In genomic region chr11:114630044-114630443, GRCm38 (mm10) we compare ENCODE assay signal across 15 mouse cellular contexts. TPM values are rescaled to one million over a fixed set of nuclear protein-coding genes. Genes with fewer than 3 reads are reported as not detected.
A peak's percentile ranks its signal among the peaks of the same experiment; 100 is the strongest.
DNase-seq lines count a peak whose midpoint lies in the region; TF ChIP-seq lines count a peak whose summit lies in the region.
"Had no signal": no experiment of that assay in that cellular context is flagged by ENCODE, and none has a peak within 500 bp of the region (broad histone marks: within the 10 kb centered on the region; RNA-seq: fewer than 3 reads in every experiment).

No protein-coding gene starts in this region.

- no peak overlapping the region for H3K9ac ChIP-seq in ES-E14 (ENCODE audit: insufficient read depth, low read depth, low read length, poor library complexity, severe bottlenecking)
- H3K9ac ChIP-seq: hindbrain, embryonic 15.5 days; liver, embryonic 15.5 days; neural tube, embryonic 15.5 days had no signal

- H3K4me3 ChIP-seq in gastrocnemius, adult 2 months: no peak overlapping the region
- no peak overlapping the region for H3K4me3 ChIP-seq in lung, adult 2 months (replicated peaks; ENCODE audit: extremely low read depth, low read depth, low read length)
- H3K4me3 ChIP-seq in ES-E14 (ENCODE audit: insufficient read depth in 1 of 2, low read depth in 1 of 2, low read length in 2 of 2, poor library complexity in 1 of 2, severe bottlenecking in 1 of 2): no peak overlapping the region
- no peak overlapping the region for H3K4me3 ChIP-seq in small intestine, adult 2 months (ENCODE audit: low read depth, low read length)
- H3K4me3 ChIP-seq: hindbrain, embryonic 15.5 days; liver, embryonic 15.5 days; neural tube, embryonic 15.5 days had no signal

- H3K9me3 ChIP-seq in ES-E14 (ENCODE audit: control insufficient read depth, insufficient read depth, low read depth, low read length): no peaks in the 10 kb centered on the region
- H3K9me3 ChIP-seq: hindbrain, embryonic 15.5 days; liver, embryonic 15.5 days; neural tube, embryonic 15.5 days had no signal

- intact Hi-C loops in gastrocnemius, adult 2 months (cut with DNase I): no loop called here

- in situ Hi-C loops in ES-E14 (cut with MboI; ENCODE audit: low sequenced_read_pairs in 2 of 2, unreplicated experiment in 2 of 2): loop anchor here (5.0 to 25.0 kb wide), 5 partner anchors 213 to 768 kb away; no protein-coding TSS in a partner anchor

- TF ChIP-seq CTCF in gastrocnemius, adult 2 months (IDR thresholded peaks at IDR 0.05): peak; percentile 35; the same call in 1 of the 2 replicates
- 0 out of 2 replicates have a peak, but pooled peaks have one; percentile 9 for TF ChIP-seq CTCF in lung, adult 2 months (IDR thresholded peaks at IDR 0.05; ENCODE audit: insufficient read depth, low read length)
- TF ChIP-seq CTCF in small intestine, adult 2 months (IDR thresholded peaks at IDR 0.05; ENCODE audit: extremely low read depth, insufficient read length, insufficient replicate concordance, low read depth, low read length): peak; percentile 32; the same call in 1 of the 2 replicates

- TF ChIP-seq POLR2A in lung, adult 2 months (IDR thresholded peaks at IDR 0.05; ENCODE audit: borderline replicate concordance, extremely low read depth, low read depth, low read length): no peak
- TF ChIP-seq POLR2A in small intestine, adult 2 months (IDR thresholded peaks at IDR 0.05; ENCODE audit: low read depth, low read length): no peak

- WGBS in lung, adult 2 months: 81% methylated on average over 5 of the region's 5 CpGs
- WGBS in small intestine, adult 2 months: 77% methylated on average over 5 of the region's 5 CpGs

- H3K27ac ChIP-seq in gastrocnemius, adult 2 months: no peak overlapping the region
- H3K27ac ChIP-seq in ES-E14 (ENCODE audit: insufficient read depth, low read depth, low read length, poor library complexity, severe bottlenecking): no peak overlapping the region
- no peak overlapping the region for H3K27ac ChIP-seq in small intestine, adult 2 months (ENCODE audit: insufficient read depth, low read depth, low read length)
- H3K27ac ChIP-seq: hindbrain, embryonic 15.5 days; liver, embryonic 15.5 days; neural tube, embryonic 15.5 days had no signal

- DNase-seq in gastrocnemius, adult 2 months: no peak
- no peak for DNase-seq in gastrocnemius, adult 18-20 months (ENCODE audit: low spot score)
- DNase-seq in lung, adult 2 months: no peak
- no peak for DNase-seq in lung, postnatal 25 days (ENCODE audit: low spot score)
- no peak for DNase-seq in ES-E14 (ENCODE audit: low read depth, low spot score)
- no peak for DNase-seq in right cerebral cortex, postnatal 25 days
- DNase-seq in layer of hippocampus, adult 18-20 months (ENCODE audit: low spot score in 2 of 2): no peak
- DNase-seq: adrenal gland, adult 2 months; heart, postnatal 10 days; retina, postnatal 1 day; spleen, adult 18-20 months had no signal

- no peaks in the 10 kb centered on the region for H3K36me3 ChIP-seq in ES-E14 (ENCODE audit: control insufficient read depth, insufficient read depth, low read length, poor library complexity, severe bottlenecking)
- no peaks in the 10 kb centered on the region for H3K36me3 ChIP-seq in small intestine, adult 2 months (ENCODE audit: control insufficient read depth, insufficient read depth, low read length)
- H3K36me3 ChIP-seq: hindbrain, embryonic 15.5 days; liver, embryonic 15.5 days; neural tube, embryonic 15.5 days had no signal

- no peaks in the 10 kb centered on the region for H3K27me3 ChIP-seq in small intestine, adult 2 months (ENCODE audit: control insufficient read depth, insufficient read depth, low read length)
- H3K27me3 ChIP-seq: hindbrain, embryonic 15.5 days had no signal

- H3K4me1 ChIP-seq in lung, adult 2 months (ENCODE audit: control insufficient read depth, insufficient read depth, low read length): no peaks in the 10 kb centered on the region
- no peaks in the 10 kb centered on the region for H3K4me1 ChIP-seq in ES-E14 (ENCODE audit: control insufficient read depth in 2 of 2, insufficient read depth in 2 of 2, low read length in 2 of 2, poor library complexity in 1 of 2)
- H3K4me1 ChIP-seq in small intestine, adult 2 months (ENCODE audit: control insufficient read depth, insufficient read depth, insufficient read length, low read length): no peaks in the 10 kb centered on the region
- H3K4me1 ChIP-seq: hindbrain, embryonic 15.5 days; liver, embryonic 15.5 days had no signal

TF ChIP-seq in ES-E14, 5 proteins besides CTCF, POLR2A, EP300 and RAD21:
- TF ChIP-seq HCFC1 (IDR thresholded peaks at IDR 0.05; ENCODE audit: borderline replicate concordance, insufficient read depth, low read length): no peak
- TF ChIP-seq ZC3H11A (IDR thresholded peaks at IDR 0.05; ENCODE audit: borderline replicate concordance, low read depth, low read length): peak; percentile 23; the same call in 1 of the 2 replicates
- no peak for TF ChIP-seq MAFK (IDR thresholded peaks at IDR 0.05; ENCODE audit: insufficient read depth, low read depth, low read length)
- no peak for TF ChIP-seq CHD2 (IDR thresholded peaks at IDR 0.05; ENCODE audit: low read depth, low read length)
- no peak for TF ChIP-seq ZNF384 (IDR thresholded peaks at IDR 0.05; ENCODE audit: low read depth, low read length)

RNA-seq across cellular contexts. Expression of gene Rpl38, which starts 38.3 kb away (rescaled TPM):
- total RNA-seq in gastrocnemius, adult 2 months (2021): 100 to 1,000 TPM; 544 to 670 TPM
- total RNA-seq in gastrocnemius, adult 18-20 months (2021): 100 to 1,000 TPM; 619 to 713 TPM
- polyA plus RNA-seq in lung, adult 2 months (2012; rRNA removed): 390 and 404 TPM in 2 replicates
- 2,560 and 3,102 TPM in 2 replicates for total RNA-seq in ES-E14 (2012; rRNA removed)
- 103 and 130 TPM in 2 replicates for polyA plus RNA-seq in small intestine, adult 2 months (2012; rRNA removed)
- 100 to 1,000 TPM; 925 to 946 TPM for total RNA-seq in layer of hippocampus, adult 18-20 months (2021)

RNA-seq across cellular contexts. Expression of gene Ttyh2, which starts 45.2 kb away (rescaled TPM):
- total RNA-seq in gastrocnemius, adult 2 months (2021): 10 to 100 TPM; 15.7 to 17.4 TPM
- total RNA-seq in gastrocnemius, adult 18-20 months (2021): 10 to 100 TPM; 15.6 to 16.7 TPM
- 19.0 and 20.8 TPM in 2 replicates for polyA plus RNA-seq in lung, adult 2 months (2012; rRNA removed)
- 16.7 and 40.0 TPM in 2 replicates for total RNA-seq in ES-E14 (2012; rRNA removed)
- polyA plus RNA-seq in small intestine, adult 2 months (2012; rRNA removed): 63.4 and 130 TPM in 2 replicates
- total RNA-seq in layer of hippocampus, adult 18-20 months (2021): 10 to 100 TPM; 29.3 to 31.2 TPM
